Mouse (Mus musculus) intestine, embryonic 15.5 days (tissue): ENCODE results near the gene Hipk3. TPM values are rescaled to one million over a fixed set of nuclear protein-coding genes. Genes with fewer than 3 reads are reported as not detected.
A peak's percentile ranks its signal among the peaks of the same experiment; 100 is the strongest.

Experiments used
- ATAC-seq: fragments of 200-750 bp; cut with Nextera tagmentation; 2 replicates; pipeline ENCODE4 v1.8.0; 2017; ENCODE audit warnings: moderate TSS enrichment, moderate library complexity
- H3K27ac ChIP-seq: fragments of 300-500 bp; sonication (generic); 2 replicates; pipeline ENCODE4 v1.5.1; 2015; ENCODE audit warnings: mild to moderate bottlenecking, inconsistent platforms
- H3K27me3 ChIP-seq: fragments of 300-500 bp; sonication (generic); replicated peaks from 2 replicates; pipeline ENCODE4 v1.6.1; 2015; ENCODE audit warnings: inconsistent platforms
- H3K36me3 ChIP-seq: fragments of 300-500 bp; sonication (generic); 2 replicates; pipeline ENCODE4 v1.6.1; 2015; ENCODE audit warnings: inconsistent platforms
- H3K4me1 ChIP-seq: fragments of 300-500 bp; sonication (generic); replicated peaks from 2 replicates; pipeline ENCODE4 v1.6.1; 2015; ENCODE audit warnings: inconsistent platforms
- H3K4me2 ChIP-seq: fragments of 300-500 bp; sonication (generic); replicated peaks from 2 replicates; pipeline ENCODE4 v1.6.1; 2015; ENCODE audit warnings: mild to moderate bottlenecking, inconsistent platforms
- H3K4me3 ChIP-seq: fragments of 300-500 bp; sonication (generic); replicated peaks from 2 replicates; pipeline ENCODE4 v1.5.1; 2015; ENCODE audit warnings: inconsistent platforms
- H3K9ac ChIP-seq: fragments of 300-500 bp; sonication (generic); 2 replicates; pipeline ENCODE4 v1.6.1; 2015; ENCODE audit warnings: inconsistent platforms
- H3K9me3 ChIP-seq: fragments of 300-500 bp; sonication (generic); 2 replicates; pipeline ENCODE4 v1.6.1; 2016; ENCODE audit warnings: inconsistent platforms
- WGBS: fragments of 180-500 bp; shearing (Covaris S2); methylation state at CpG from one replicate; pipeline ENCODE4 v1.1.7; 2015; 5-methylcytosine and 5-hydroxymethylcytosine counted together
- polyA plus RNA-seq: library from polyadenylated mRNA; unstranded; fragments of >200 nt; fragmentation: Nextera tagmentation; extraction: Ambion mirVana; gene quantifications from 2 replicates; pipeline ENCODE4 v1.2.1, GENCODE M21; 2015

Gene Hipk3
- polyA plus RNA-seq, 1 experiment from 2014 or later = 13.7 TPM

DNA sequence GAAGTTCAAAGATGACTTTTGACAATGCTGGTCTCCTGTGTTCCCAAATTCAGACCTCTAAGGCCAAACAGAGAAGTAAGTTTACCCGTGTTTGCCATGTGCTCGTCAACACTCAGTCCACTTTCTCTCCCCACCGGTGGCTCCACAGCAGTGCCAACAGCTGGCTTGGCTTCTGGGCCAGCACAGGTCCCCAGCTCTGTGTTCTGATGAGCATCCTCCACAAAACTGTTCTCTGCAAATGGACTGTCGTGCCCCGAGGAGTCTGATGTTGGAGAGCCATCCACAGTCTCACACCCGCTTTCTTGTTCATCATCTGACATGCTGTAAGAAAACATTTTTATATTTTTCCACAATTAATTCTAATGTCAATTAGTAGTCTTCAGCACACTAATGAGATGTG lies 63.2 kb downstream of the Hipk3 start:
- Histone ChIP-seq H3K9me3 (no peaks in the 10 kb centered on the region), H3K4me2 (no peak overlapping the region), H3K36me3 (peaks cover 25% of the 10 kb centered on the region), H3K4me3 (no peak overlapping the region), H3K27ac (no peak overlapping the region), H3K4me1 (no peaks in the 10 kb centered on the region), H3K27me3 (no peaks in the 10 kb centered on the region), H3K9ac (no peak overlapping the region)
- no peak for ATAC-seq
- WGBS = 90% methylated on average over 6 of the region's 6 CpGs

DNA sequence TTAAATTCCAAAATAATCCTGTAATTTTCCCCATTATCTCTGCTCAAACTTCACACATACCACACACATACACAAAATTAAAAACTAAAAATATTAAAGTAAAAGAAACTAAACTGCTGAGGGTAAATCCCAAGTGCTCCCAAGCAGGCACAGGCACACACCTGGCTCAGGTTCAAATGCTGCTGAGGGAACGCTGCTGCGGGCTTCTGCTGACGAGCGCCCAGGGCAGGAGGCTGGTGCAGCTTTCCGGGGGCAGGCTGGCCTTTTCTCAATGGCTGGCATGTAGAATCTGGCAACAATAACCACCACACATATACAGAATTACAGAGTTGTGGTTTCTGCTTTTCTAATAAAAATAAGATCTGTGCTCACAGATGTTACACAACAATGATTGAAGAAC lies 63.7 kb downstream of the Hipk3 start:
- H3K4me1 ChIP-seq = no peaks in the 10 kb centered on the region
- no peak overlapping the region for H3K4me2 ChIP-seq
- no peak overlapping the region for H3K9ac ChIP-seq
- no peak for ATAC-seq
- peaks cover 25% of the 10 kb centered on the region for H3K36me3 ChIP-seq
- 95% methylated on average over 5 of the region's 5 CpGs for WGBS
- H3K9me3 ChIP-seq = no peaks in the 10 kb centered on the region
- H3K4me3 ChIP-seq = no peak overlapping the region
- no peaks in the 10 kb centered on the region for H3K27me3 ChIP-seq
- H3K27ac ChIP-seq = no peak overlapping the region

DNA sequence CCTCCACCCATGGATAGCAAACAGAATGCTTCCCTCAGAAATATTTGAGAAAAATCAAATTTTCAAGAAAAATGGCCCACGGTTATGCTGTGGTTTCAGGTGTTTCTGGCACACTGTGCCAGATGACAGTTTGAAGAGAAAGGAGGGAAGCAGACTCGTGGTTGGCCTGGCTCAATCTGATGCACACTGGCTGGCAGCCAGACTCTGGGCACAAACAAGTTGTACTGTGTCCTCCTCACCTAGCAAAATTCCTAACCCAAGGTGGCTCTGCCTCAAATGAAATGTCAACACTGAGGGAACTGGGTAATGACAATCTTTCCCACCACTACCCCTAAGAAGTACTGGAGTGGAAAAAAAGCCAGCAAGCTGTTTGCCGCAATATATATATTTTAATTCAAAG lies 68.1 kb downstream of the Hipk3 start:
- Histone ChIP-seq H3K27me3 (no peaks in the 10 kb centered on the region), H3K9me3 (no peaks in the 10 kb centered on the region), H3K4me3 (no peak overlapping the region), H3K27ac (no peak overlapping the region), H3K36me3 (0 out of 2 replicates have a peak, but pooled peaks cover 8% of the 10 kb centered on the region), H3K4me1 (no peaks in the 10 kb centered on the region), H3K4me2 (no peak overlapping the region), H3K9ac (no peak overlapping the region)
- WGBS = 81% methylated on average over 3 of the region's 3 CpGs
- ATAC-seq = no peak

DNA sequence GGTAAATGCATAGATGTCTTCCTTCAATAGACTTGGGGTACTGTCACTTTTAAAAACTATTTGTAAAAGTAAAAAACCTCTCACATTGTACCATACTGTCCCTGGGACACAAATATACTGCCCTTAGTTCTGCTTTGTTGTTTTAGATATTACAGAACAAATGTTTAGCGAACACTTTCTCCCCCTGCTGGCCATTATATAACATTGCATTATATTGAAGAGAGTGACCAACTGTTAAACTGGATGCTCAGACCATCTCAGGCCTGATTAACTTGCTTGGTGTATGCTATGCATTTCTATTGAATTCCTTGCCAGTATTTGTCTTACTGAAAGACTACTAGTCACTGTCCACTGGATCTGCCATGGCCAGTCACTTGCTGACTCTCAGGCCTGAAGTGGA lies 72.0 kb downstream of the Hipk3 start:
- Histone ChIP-seq H3K36me3 (no peaks in the 10 kb centered on the region), H3K4me1 (no peaks in the 10 kb centered on the region), H3K4me3 (no peak overlapping the region), H3K4me2 (no peak overlapping the region), H3K9ac (no peak overlapping the region), H3K27ac (no peak overlapping the region), H3K27me3 (no peaks in the 10 kb centered on the region), H3K9me3 (no peaks in the 10 kb centered on the region)
- WGBS = 9% methylated on average over 1 of the region's 1 CpGs
- ATAC-seq = no peak

DNA sequence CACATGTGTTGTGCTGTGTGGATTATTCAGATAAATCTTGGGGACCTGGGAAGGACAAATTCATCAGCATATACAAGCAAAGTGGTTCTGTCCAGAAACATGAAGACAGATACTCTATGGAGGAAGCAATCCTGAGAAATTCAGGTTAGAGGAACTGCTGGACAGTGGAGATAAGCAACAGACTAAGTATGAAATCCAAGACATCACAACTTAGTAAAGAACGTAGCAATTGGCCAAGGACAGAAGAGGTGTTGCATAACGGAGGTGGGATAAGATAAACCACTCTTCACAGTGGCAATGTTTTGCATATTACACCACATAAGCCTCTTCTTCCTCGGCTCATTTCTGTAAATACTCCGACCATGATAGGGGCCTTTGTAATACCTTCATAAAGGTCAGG lies 73.4 kb downstream of the Hipk3 start:
- H3K9ac ChIP-seq = no peak overlapping the region
- H3K27me3 ChIP-seq = no peaks in the 10 kb centered on the region
- WGBS = 75% methylated on average over 4 of the region's 4 CpGs
- no peaks in the 10 kb centered on the region for H3K36me3 ChIP-seq
- no peak overlapping the region for H3K4me3 ChIP-seq
- H3K9me3 ChIP-seq = no peaks in the 10 kb centered on the region
- no peak overlapping the region for H3K27ac ChIP-seq
- H3K4me2 ChIP-seq = no peak overlapping the region
- ATAC-seq = no peak
- no peaks in the 10 kb centered on the region for H3K4me1 ChIP-seq

DNA sequence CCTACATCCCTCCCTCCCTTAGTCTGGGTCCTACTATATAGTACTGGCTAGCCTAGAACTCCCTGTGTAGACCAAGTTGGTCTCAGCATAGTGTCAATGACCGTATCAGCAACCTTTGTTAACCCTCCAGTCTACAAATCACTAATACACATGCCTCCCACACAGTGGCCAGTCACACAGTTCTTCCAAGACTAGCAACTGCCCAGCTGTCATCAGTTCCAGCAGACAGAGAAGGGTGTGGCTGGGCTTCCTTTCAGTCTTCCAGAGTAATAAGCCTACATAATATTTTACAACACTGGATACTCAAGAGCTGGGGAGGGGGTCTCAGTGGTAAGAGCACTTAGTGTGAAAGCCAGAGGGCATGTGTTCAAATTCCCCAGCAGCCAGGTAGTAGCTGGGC lies 74.2 kb downstream of the Hipk3 start:
- no peak overlapping the region for H3K4me2 ChIP-seq
- no peaks in the 10 kb centered on the region for H3K9me3 ChIP-seq
- H3K4me3 ChIP-seq = no peak overlapping the region
- no peak overlapping the region for H3K9ac ChIP-seq
- no peaks in the 10 kb centered on the region for H3K36me3 ChIP-seq
- H3K27ac ChIP-seq = no peak overlapping the region
- no peaks in the 10 kb centered on the region for H3K27me3 ChIP-seq
- no peak for ATAC-seq
- no peaks in the 10 kb centered on the region for H3K4me1 ChIP-seq
- WGBS = 78% methylated on average over 1 of the region's 1 CpGs

DNA sequence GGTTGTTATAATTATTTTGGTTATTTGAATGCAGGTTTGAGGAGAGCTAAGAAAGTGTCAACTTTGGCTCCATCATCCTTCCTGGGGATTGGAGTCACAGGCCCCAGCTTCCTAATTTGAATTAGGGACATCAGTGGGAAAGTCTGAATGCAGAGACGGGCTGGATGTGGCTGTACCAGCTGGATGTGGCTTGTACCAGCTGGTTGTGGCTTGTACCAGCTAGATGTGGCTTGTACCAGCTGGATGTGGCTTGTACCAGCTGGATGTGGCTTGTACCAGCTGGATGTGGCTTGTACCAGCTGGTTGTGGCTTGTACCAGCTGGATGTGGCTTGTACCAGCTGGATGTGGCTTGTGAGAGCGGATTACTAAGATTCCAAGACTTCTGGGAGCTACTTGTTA lies 74.8 kb downstream of the Hipk3 start:
- no peak for ATAC-seq
- H3K9ac ChIP-seq = no peak overlapping the region
- H3K27ac ChIP-seq = no peak overlapping the region
- no peak overlapping the region for H3K4me3 ChIP-seq
- H3K9me3 ChIP-seq = no peaks in the 10 kb centered on the region
- no peaks in the 10 kb centered on the region for H3K4me1 ChIP-seq
- H3K27me3 ChIP-seq = no peaks in the 10 kb centered on the region
- H3K36me3 ChIP-seq = no peaks in the 10 kb centered on the region
- WGBS = 81% methylated on average over 2 of the region's 2 CpGs
- H3K4me2 ChIP-seq = no peak overlapping the region

DNA sequence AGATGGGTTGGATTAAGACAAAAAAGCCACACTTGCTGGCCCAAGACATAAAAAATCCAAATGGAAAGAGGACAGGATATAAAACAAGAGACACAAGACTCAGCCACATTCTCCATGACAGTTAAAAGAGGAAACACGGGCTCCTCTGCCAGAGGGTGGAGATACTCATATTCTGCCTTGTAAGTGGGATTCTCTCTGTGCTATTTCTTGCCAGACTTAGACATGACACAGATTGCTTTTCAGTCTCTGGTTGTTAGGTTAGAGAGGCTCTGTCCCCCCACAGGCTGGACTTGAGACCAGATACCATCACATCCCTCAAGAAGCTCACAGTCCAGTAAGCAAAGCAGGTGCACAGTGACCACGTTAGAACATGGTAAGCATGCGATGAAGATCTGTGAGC lies 81.2 kb downstream of the Hipk3 start:
- Histone ChIP-seq H3K36me3 (no peaks in the 10 kb centered on the region), H3K9me3 (no peaks in the 10 kb centered on the region), H3K4me2 (no peak overlapping the region), H3K27ac (no peak overlapping the region), H3K4me1 (peaks cover 10% of the 10 kb centered on the region; the same call in 1 of the 2 replicates), H3K9ac (no peak overlapping the region), H3K27me3 (peaks cover 37% of the 10 kb centered on the region), H3K4me3 (no peak overlapping the region)
- 73% methylated on average over 3 of the region's 3 CpGs for WGBS
- no peak for ATAC-seq

DNA sequence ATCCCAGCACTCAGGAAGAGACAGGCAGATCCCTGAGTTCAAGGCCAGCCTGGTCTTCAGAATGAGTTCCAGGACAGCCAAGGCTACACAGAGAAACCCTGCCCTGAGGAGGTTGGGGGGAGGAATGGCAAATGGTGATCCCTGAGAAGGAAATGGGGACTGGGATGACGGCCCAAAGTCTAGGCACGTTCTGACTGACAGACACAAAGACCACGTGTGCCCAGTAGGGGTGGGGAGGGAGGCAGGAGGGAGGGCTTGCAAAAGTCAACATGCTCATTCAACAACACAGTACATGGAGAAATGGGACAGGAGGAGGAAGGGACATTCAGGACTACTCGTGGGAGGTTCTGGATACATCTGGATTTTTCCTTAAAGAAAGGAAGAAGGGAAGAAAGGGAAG lies 81.8 kb downstream of the Hipk3 start:
- ATAC-seq = no peak
- Histone ChIP-seq H3K9me3 (no peaks in the 10 kb centered on the region), H3K27me3 (peaks cover 42% of the 10 kb centered on the region), H3K27ac (no peak overlapping the region), H3K4me1 (peaks cover 10% of the 10 kb centered on the region; the same call in 1 of the 2 replicates), H3K36me3 (no peaks in the 10 kb centered on the region), H3K9ac (no peak overlapping the region), H3K4me3 (no peak overlapping the region), H3K4me2 (no peak overlapping the region)
- 49% methylated on average over 4 of the region's 4 CpGs for WGBS

DNA sequence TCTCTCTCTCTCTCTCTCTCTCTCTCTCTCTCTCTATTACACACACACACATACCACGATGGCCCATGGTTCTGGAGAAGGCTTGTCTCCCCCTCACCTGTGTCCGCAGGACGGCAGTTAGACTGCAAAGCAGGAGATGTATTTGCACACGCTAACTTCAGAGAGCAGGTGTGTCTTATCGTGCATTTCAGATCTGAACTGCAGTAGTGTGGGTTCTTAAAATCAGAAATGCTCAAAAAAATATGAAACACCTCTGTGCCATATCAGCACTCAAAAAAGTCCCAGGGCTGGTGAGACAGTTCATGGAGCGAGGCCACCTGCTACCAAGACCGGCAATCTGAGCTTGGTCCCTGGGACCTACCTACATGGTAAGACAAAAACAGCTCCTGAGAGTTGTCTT lies 82.4 kb downstream of the Hipk3 start:
- H3K4me1 ChIP-seq = peaks cover 10% of the 10 kb centered on the region; the same call in 1 of the 2 replicates
- H3K27ac ChIP-seq = no peak overlapping the region
- no peak for ATAC-seq
- H3K4me3 ChIP-seq = no peak overlapping the region
- peaks cover 48% of the 10 kb centered on the region for H3K27me3 ChIP-seq
- H3K4me2 ChIP-seq = no peak overlapping the region
- no peaks in the 10 kb centered on the region for H3K9me3 ChIP-seq
- 83% methylated on average over 7 of the region's 7 CpGs for WGBS
- no peak overlapping the region for H3K9ac ChIP-seq
- H3K36me3 ChIP-seq = no peaks in the 10 kb centered on the region

DNA sequence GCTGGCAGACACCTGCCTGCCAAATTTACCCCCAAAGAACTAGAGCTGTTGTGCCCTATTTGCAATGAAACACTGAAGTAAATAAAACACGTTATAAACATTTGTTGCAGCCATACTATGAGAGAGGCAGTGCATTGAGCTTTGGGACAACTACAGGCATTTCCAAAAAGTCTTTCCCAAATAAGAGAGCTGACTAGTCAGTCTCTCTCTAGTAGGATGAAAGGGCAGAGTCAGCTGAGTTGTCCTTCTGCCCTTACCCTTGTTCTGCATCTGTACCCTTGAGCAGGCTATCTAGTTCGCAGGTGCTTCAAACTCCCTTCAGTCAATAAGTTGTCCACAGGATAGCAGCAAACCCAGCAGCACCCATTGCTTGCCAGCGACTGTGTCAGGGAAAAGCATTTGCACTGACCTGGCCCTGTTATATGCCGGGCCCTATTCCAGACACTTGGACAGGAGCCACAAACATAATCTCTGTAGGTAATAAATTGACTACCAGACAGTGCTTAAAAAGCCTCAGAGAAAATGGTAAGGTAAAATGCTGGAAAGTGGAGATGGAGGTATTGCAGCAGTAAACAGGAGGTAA lies 83.2 kb downstream of the Hipk3 start, which contains the start of gene D430041D05Rik:
Gene D430041D05Rik, minus strand, starts transcription at position 51 of the 583 bp plus-strand sequence.
- peak within 1 kb of the TSS; percentile 100 for H3K4me2 ChIP-seq
- no peaks in the 10 kb centered on the region for H3K9me3 ChIP-seq
- H3K9ac ChIP-seq = peak within 1 kb of the TSS; percentile 55
- H3K4me1 ChIP-seq = peaks cover 10% of the 10 kb centered on the region; the same call in 1 of the 2 replicates
- H3K36me3 ChIP-seq = no peaks in the 10 kb centered on the region
- peaks cover 56% of the 10 kb centered on the region for H3K27me3 ChIP-seq
- no peak within 1 kb of the TSS for H3K27ac ChIP-seq
- ATAC-seq = no peak
- 53% methylated on average over 4 of the region's 4 CpGs for WGBS
- peak within 1 kb of the TSS; percentile 59 for H3K4me3 ChIP-seq

DNA sequence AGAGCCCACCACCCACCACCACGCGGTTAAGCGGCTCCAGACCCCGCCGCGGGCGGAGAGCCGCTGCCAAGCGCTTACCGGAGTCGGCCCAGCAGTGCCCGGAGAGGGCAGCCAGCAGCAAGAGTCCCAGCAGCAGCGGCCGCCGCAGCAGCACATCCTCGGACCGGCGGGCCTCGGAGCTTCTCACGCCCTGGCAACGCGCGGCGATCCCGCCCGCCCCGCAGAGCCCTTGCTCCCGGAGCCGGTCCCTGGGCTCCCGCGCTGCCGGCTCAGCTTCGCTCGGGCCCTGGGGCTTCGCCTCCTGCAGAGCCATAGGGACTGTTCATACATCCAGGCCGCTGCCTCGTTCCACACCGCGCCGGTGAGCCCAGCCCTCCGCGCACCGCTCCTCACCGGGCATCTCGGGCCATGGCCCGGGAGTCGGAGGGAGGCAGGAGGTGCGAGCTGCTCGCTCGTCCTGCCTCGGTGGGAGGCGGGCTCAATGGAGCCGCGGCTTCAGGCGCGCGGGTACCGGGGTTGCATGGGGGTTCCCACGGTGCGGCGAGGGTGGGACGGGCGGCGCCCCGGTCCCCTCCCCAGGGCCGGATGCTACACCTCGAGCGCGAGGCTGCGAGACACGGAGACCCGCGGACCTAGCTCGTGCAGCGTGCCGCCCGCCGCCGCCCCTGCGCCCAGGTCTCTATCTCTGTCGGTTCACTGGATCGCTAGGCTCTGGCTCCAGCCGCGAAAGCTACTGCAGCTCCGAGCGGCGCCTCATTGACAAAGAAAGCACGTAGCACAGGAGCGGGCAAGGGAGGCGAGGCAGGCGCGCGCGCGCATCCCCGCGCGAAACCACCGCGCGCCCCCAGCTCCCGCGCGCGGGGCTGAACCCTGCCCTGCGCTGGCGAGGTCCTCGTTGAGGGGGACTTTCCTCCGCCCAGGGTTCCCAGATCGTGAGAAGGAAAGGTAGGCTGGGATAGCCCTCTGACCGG lies 84.1 kb downstream of the Hipk3 start:
- H3K36me3 ChIP-seq = no peaks in the 10 kb centered on the region
- H3K9ac ChIP-seq = peak overlapping the region; percentile 55

More for the DNA sequence above, 84.1 kb downstream of the Hipk3 start:
- Histone ChIP-seq H3K9me3 (no peaks in the 10 kb centered on the region), H3K27me3 (peaks cover 58% of the 10 kb centered on the region), H3K4me1 (peaks cover 10% of the 10 kb centered on the region; the same call in 1 of the 2 replicates), H3K4me2 (peak overlapping the region; percentile 100), H3K27ac (no peak overlapping the region), H3K4me3 (peak overlapping the region; percentile 59)
- WGBS = under 1% methylated on average over 107 of the region's 111 CpGs
- ATAC-seq = peak; percentile 82
